Mouse (Mus musculus) forebrain, embryonic 10.5 days (tissue): ENCODE results near the gene Gdf1. TPM values are rescaled to one million over a fixed set of nuclear protein-coding genes. Genes with fewer than 3 reads are reported as not detected.

Source experiments
- DNase-seq: peaks from one replicate; pipeline ENCODE4 v3.0.0-alpha.2; 2017; ENCODE audit warnings: low spot score; ENCODE audit errors: extremely low spot score
- H3K27ac ChIP-seq: fragments of 300-500 bp; sonication (generic); 2 replicates; pipeline ENCODE4 v1.5.1; 2016; ENCODE audit warnings: mild to moderate bottlenecking
- H3K27me3 ChIP-seq: fragments of 300-500 bp; sonication (generic); 2 replicates; pipeline ENCODE4 v1.6.1; 2016; ENCODE audit warnings: mild to moderate bottlenecking; ENCODE audit not compliant: poor library complexity, severe bottlenecking
- H3K36me3 ChIP-seq: fragments of 300-500 bp; sonication (generic); replicated peaks from 2 replicates; pipeline ENCODE4 v1.6.1; 2016; ENCODE audit warnings: mild to moderate bottlenecking, moderate library complexity
- H3K4me1 ChIP-seq: fragments of 300-500 bp; sonication (generic); 2 replicates; pipeline ENCODE4 v1.6.1; 2016
- H3K4me3 ChIP-seq: fragments of 300-500 bp; sonication (generic); 2 replicates; pipeline ENCODE4 v1.5.1; 2016; ENCODE audit warnings: mild to moderate bottlenecking, moderate library complexity
- H3K9me3 ChIP-seq: fragments of 300-500 bp; sonication (generic); 2 replicates; pipeline ENCODE4 v1.6.1; 2016; ENCODE audit warnings: mild to moderate bottlenecking, moderate library complexity
- WGBS: fragments of 180-500 bp; shearing (Covaris S2); methylation state at CpG from one replicate; pipeline ENCODE4 v1.1.7; 2016; 5-methylcytosine and 5-hydroxymethylcytosine counted together
- polyA plus RNA-seq: library from polyadenylated mRNA; unstranded; fragments of >200 nt; fragmentation: Nextera tagmentation; extraction: Ambion mirVana; gene quantifications from 2 replicates; pipeline ENCODE4 v1.2.1, GENCODE M21; 2016

Gene Gdf1
- polyA plus RNA-seq, 1 experiment from 2014 or later: 4.6 TPM

DNA sequence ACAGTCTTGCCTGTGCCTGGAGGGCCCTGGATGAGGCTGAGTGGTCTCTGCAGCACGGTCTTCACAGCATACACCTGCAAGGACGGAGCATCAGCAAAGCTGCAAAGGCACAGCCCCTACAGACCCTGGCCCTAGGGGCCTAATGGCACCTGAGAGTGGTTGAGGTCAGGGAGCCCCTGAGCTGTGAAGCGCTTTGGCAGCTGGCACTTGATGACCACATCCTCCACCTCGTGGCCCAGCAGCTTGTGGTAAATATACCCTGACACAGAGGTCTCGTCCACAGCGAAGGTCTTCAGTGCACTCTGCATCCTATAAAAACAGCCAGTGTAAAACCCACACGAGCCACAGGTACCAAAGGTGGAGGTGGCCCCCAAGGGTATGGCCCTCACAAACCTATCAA, 9.3 kb downstream of the Gdf1 start:
- 90% methylated on average over 7 of the region's 7 CpGs for WGBS
- DNase-seq: no peak
- peaks cover 100% of the 10 kb centered on the region for H3K36me3 ChIP-seq

DNA sequence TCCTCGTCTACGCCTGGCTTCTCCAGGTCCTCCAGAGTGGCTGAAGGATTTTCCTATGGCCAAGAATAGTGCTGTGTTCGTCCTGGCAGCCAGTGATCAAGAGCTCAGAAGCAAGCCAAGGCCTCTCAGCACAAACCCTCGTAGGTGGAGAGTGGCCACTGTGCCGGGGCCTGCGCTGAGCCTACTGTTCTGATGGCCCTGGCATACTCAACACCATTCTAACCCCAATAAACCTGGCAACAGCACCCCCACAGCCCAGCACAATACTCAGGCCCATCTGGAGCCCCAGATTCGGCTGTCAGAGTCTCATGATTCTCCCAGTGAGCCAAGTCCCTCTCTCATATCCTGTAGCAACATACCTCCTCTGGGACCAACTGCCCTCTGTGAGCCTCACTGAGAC, 11.0 kb downstream of the Gdf1 start:
- Histone ChIP-seq H3K9me3 (no peaks in the 10 kb centered on the region), H3K36me3 (peaks cover 97% of the 10 kb centered on the region), H3K4me3 (no peak overlapping the region), H3K4me1 (peaks cover 20% of the 10 kb centered on the region; the same call in 1 of the 2 replicates), H3K27me3 (no peaks in the 10 kb centered on the region), H3K27ac (no peak overlapping the region)
- DNase-seq: no peak
- WGBS: 93% methylated on average over 7 of the region's 7 CpGs

More for the DNA sequence above, 9.3 kb downstream of the Gdf1 start:
- H3K27me3 ChIP-seq: no peaks in the 10 kb centered on the region
- no peaks in the 10 kb centered on the region for H3K9me3 ChIP-seq
- H3K27ac ChIP-seq: no peak overlapping the region
- peaks cover 16% of the 10 kb centered on the region; the same call in 1 of the 2 replicates for H3K4me1 ChIP-seq
- no peak overlapping the region for H3K4me3 ChIP-seq

DNA sequence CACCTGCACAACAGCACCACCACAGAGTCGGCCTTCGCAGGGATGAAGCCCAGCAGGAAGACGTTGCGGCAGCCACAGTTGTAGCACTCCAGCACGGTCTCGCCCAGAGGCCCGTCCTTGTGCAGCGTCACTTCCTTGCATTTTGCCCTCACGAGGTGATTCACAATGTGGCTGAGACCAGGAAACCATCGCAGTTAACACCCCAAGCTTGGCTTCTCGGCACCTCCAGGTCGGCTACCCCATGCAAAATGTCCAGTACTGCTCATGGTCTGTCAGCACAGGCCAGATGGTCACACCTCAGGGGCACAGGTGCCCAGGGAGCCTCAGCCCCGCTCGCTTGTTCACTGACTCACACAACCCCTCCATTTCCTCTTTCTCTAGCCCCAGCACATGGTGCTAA, 12.4 kb downstream of the Gdf1 start:
- Histone ChIP-seq H3K27ac (no peak overlapping the region), H3K27me3 (no peaks in the 10 kb centered on the region), H3K9me3 (no peaks in the 10 kb centered on the region), H3K4me3 (no peak overlapping the region), H3K36me3 (peaks cover 96% of the 10 kb centered on the region), H3K4me1 (peaks cover 20% of the 10 kb centered on the region; the same call in 1 of the 2 replicates)
- 96% methylated on average over 14 of the region's 14 CpGs for WGBS
- DNase-seq: no peak

DNA sequence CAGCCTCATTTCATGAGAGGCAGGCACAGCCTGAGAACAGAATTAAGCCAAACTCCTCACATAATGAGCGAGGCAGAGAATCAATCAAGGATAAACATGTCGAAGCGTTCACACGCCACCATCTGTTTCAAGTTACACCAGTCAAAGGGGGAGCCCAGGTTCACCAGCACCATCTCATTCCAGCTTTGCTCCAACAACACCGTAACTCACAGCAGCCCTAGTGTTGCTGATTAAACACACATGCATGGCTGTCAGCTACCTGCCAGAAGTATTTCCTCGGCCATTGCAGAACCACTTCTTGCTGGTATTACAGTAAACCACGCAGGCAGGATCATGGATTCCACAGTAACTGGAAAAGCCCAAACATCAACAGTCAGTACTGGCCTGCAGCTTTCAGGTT, 13.5 kb downstream of the Gdf1 start:
- no peak overlapping the region for H3K27ac ChIP-seq
- DNase-seq: no peak

DNA sequence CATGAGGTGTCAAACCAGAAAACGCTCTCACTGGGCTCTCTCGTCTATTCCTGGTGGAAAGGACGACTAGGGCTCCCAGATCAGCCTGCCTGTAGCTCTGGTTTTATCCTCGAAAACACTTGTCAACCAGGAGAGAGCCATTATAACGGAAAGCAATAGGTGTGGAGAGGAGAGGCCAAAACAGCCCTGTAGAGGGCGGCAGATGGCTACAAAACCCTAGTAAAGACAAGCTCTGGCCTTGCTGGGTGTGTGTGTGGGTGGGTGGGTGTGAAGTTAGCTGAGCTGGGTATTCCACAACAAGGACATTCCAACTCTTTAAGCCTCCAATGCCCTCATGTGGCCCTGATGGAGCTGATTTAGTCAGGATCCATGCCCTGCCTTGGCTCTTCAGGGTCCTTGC, 14.1 kb downstream of the Gdf1 start:
- WGBS: 69% methylated on average over 6 of the region's 6 CpGs
- Histone ChIP-seq H3K36me3 (peaks cover 96% of the 10 kb centered on the region), H3K4me1 (peaks cover 29% of the 10 kb centered on the region), H3K27me3 (no peaks in the 10 kb centered on the region), H3K9me3 (no peaks in the 10 kb centered on the region), H3K27ac (no peak overlapping the region), H3K4me3 (no peak overlapping the region)
- no peak for DNase-seq

More for the DNA sequence above, 13.5 kb downstream of the Gdf1 start:
- peaks cover 23% of the 10 kb centered on the region; the same call in 1 of the 2 replicates for H3K4me1 ChIP-seq
- 76% methylated on average over 7 of the region's 7 CpGs for WGBS
- H3K4me3 ChIP-seq: no peak overlapping the region
- H3K27me3 ChIP-seq: no peaks in the 10 kb centered on the region
- H3K9me3 ChIP-seq: no peaks in the 10 kb centered on the region
- H3K36me3 ChIP-seq: peaks cover 96% of the 10 kb centered on the region

DNA sequence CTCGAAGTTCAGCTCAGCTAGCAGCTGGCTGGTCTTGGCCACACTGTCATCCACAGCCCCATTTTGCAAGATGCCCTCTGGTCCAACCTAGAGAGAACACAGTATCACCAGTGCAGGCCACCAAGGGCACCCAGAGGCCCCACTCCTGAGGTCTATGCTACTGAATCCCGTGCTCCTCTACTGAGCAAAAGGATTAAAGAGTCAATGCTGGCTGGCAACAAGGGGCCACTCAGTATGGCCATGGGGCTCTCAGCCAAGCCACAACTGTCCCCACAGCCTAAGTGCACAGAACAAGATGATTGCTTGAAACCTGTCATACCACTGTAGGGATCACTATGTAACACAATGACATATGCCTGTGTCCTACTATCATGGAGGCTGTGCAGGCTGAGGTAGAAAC, 14.7 kb downstream of the Gdf1 start:
- Histone ChIP-seq H3K27ac (no peak overlapping the region), H3K4me1 (peaks cover 35% of the 10 kb centered on the region), H3K27me3 (no peaks in the 10 kb centered on the region), H3K4me3 (no peak overlapping the region), H3K9me3 (no peaks in the 10 kb centered on the region), H3K36me3 (peaks cover 96% of the 10 kb centered on the region)
- DNase-seq: no peak
- WGBS: 90% methylated on average over 2 of the region's 2 CpGs

DNA sequence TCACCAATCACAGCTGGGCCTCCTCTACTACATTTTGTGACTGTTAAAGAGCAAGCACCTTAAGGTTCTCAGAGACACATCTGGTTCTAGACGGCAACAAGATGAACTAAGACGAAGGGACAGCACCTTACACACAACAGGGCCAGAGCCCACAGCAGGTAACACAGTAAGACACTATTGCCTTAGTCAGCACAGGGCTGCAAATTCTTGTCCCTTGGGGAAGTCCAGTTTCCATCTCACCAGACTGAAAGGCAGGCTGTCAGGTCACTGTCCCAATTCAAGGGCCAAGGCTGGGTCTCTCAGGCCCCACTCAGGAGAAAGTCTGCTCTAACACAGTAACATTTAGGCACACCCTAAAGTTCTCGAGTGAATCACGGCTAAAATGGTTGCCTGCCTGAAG, 17.8 kb downstream of the Gdf1 start:
- whole genome bisulfite sequencing: 90% methylated on average over 4 of the region's 4 CpGs
- DNase-seq: no peak
- Histone ChIP-seq H3K9me3 (no peaks in the 10 kb centered on the region), H3K27ac (no peak overlapping the region), H3K36me3 (peaks cover 85% of the 10 kb centered on the region), H3K4me3 (no peak overlapping the region), H3K27me3 (no peaks in the 10 kb centered on the region), H3K4me1 (peaks cover 65% of the 10 kb centered on the region)

DNA sequence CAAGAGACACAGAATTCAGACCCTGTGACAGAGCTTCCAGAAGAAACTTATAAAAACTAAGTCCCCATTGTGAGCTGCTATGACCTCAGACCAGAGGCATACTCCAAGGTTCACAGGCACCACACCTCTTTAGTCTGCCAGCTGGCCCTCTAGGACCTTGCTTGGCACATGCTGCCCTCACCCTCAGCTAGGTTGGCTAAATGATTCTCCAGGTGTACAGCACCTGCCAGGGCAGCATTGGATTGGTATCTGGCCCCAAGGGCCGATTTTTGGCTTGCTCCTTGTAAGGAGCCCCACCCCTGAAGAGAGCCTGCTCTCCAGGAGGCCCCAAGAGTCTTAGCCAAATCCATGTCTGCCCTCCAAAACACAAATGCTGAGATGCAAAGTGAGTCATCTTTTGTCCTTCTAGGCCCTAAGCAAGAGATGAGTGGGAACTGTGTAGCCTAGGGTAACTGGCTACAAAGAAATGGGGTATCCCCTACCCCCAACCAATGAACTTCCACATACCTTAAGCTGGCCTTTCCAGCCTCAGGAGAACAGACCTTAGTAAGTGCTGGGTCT, 18.3 kb downstream of the Gdf1 start:
- no peaks in the 10 kb centered on the region for H3K27me3 ChIP-seq
- no peaks in the 10 kb centered on the region for H3K9me3 ChIP-seq
- H3K36me3 ChIP-seq: peaks cover 80% of the 10 kb centered on the region
- DNase-seq: no peak
- no peak overlapping the region for H3K4me3 ChIP-seq
- peaks cover 63% of the 10 kb centered on the region for H3K4me1 ChIP-seq
- WGBS: 72% methylated on average over 1 of the region's 1 CpGs
- H3K27ac ChIP-seq: no peak overlapping the region

DNA sequence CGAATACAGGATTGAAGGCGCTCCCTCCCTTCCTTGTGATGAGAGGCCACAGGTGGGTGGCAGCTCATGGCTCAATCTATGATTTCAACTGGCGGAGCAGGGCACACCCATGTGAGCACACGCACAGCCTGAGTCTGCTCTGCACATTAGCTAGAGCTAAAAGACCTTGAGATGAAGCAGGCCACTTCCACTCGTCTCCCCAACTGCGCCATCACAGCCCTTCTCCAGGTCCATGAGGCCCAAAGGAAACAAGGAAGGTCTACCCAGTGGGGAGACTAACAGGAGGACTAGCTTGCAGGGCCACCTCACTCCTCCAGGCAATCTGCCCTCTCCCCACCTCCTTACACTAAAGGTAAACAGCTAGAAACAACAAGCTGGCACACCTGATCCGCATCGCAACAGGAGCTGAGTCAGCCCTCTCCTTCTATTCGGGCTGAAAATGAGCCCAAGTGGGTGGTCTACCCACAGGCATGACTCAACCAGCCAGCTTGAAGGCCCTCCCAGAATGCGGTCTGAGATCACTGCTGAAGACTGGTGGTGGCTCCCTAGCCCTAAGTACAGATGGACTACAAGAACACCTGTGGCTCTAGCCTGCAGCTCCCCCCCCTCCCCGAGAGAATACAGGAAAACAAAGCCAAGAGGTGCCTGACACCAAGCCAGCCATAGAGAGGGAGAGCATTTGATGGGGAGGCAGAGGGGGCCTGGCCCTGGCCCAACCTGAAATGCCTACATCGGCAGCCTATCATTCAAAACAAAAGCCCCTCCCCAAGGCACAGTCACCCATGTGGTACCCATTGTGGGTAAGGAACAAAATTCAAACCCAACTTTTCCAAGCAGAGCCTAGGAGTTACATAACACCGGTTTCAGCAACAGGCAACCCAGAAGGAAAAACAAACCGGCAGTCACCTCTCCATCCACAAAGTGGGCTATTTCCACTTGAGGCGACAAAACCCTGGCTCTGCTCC, 21.7 kb downstream of the Gdf1 start:
- Histone ChIP-seq H3K27ac (peak overlapping the region; percentile 96), H3K36me3 (peaks cover 50% of the 10 kb centered on the region), H3K4me3 (peak overlapping the region; percentile 97), H3K9me3 (no peaks in the 10 kb centered on the region), H3K4me1 (peaks cover 61% of the 10 kb centered on the region), H3K27me3 (no peaks in the 10 kb centered on the region)
- DNase-seq: no peak
- 64% methylated on average over 15 of the region's 15 CpGs for WGBS

DNA sequence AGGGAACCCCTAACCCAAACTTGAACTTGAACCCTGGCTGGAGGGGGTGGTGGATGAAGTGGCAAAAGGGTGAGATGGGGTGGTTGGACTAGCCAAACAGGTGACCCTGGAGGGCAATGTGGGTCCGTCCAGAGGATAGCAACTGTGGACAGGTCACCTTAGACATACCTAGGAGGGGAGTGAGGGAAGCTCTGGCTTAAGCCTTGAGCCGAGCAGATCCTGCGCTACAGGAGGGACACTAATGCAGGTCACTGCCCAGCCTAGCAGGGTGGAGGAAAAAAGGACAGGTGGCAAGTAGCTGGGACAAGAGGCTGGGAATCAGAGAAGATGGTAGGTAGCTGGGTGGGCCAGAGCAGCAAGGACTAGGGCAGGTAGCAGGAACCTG, 22.4 kb downstream of the Gdf1 start:
- Histone ChIP-seq H3K9me3 (no peaks in the 10 kb centered on the region), H3K4me1 (peaks cover 61% of the 10 kb centered on the region), H3K27ac (peak overlapping the region; percentile 96), H3K27me3 (no peaks in the 10 kb centered on the region), H3K4me3 (peak overlapping the region; percentile 97), H3K36me3 (peaks cover 43% of the 10 kb centered on the region)
- DNase-seq: no peak
- WGBS: 23% methylated on average over 3 of the region's 3 CpGs

DNA sequence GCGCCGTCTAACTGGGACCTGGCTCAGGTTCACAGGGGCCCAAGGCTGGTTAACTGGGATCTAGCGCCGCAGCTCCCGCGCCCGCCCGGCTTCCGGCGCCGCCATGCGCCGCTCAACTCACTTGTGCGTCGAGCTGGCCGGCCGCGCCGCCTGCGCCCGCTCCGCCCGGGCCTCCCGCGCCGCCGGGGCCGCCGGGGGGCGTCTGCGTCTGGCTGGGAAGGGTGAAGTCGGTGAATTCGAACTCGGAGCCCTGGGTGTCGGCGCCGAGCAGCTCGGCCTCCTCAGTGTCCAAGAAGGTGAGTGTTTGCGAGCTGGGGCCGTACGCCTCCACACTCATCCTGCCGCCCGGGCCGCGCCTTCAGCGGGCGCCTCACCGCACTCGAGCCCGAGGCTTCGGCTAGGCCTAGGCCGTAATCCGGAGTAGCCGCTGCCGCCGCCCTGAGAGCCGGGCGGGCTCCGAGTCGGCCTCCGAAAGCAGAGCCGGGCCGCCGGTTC, 23.1 kb downstream of the Gdf1 start:
- H3K27me3 ChIP-seq: no peaks in the 10 kb centered on the region
- no peaks in the 10 kb centered on the region for H3K9me3 ChIP-seq
- no peak for DNase-seq
- under 1% methylated on average over 64 of the region's 64 CpGs for WGBS
- H3K27ac ChIP-seq: peak overlapping the region; percentile 96
- peaks cover 61% of the 10 kb centered on the region for H3K4me1 ChIP-seq
- peak overlapping the region; percentile 97 for H3K4me3 ChIP-seq
- peaks cover 36% of the 10 kb centered on the region for H3K36me3 ChIP-seq

GRCm38 (mm10) chr8:70353194-70353817, 23.7 kb downstream of the Gdf1 start, which contains the start of gene Upf1:
TSS of gene Upf1 (minus strand) at chr8:70353278.
- no peaks in the 10 kb centered on the region for H3K9me3 ChIP-seq
- no peaks in the 10 kb centered on the region for H3K27me3 ChIP-seq
- H3K27ac ChIP-seq: peak within 1 kb of the TSS; percentile 96
- peak within 1 kb of the TSS; percentile 97 for H3K4me3 ChIP-seq
- H3K36me3 ChIP-seq: peaks cover 30% of the 10 kb centered on the region
- DNase-seq: peak; percentile 98
- H3K4me1 ChIP-seq: peaks cover 56% of the 10 kb centered on the region
- WGBS: under 1% methylated on average over 68 of the region's 69 CpGs
